Mouse (Mus musculus) megakaryocyte progenitor cell, adult 5-6 weeks (primary cell): ENCODE data around the gene Cflar. TPM values are rescaled to one million over a fixed set of nuclear protein-coding genes. Genes with fewer than 3 reads are reported as not detected.
"Not testable (repeated sequence)": the region's sequence is repeated elsewhere in the genome, so short reads cannot be mapped to it uniquely, and the experiment has no call there.

Experiments
- ATAC-seq: replicated peaks from 2 replicates; pipeline ENCODE4 v1.8.0; 2016; ENCODE audit warnings: mild to moderate bottlenecking, moderate TSS enrichment, inconsistent platforms; ENCODE audit not compliant: poor library complexity
- total RNA-seq, 2 experiments: library from RNA; stranded (forward) in 1 of 2; stranded (reverse) in 1 of 2; fragments of 157-497, 149-512 nt in 1 of 2; fragments of 200-1000 nt in 1 of 2; gene quantifications; 2 replicates each; pipeline versions ENCODE4 v1.2.3 to v1.2.4; 2015 to 2017

Gene Cflar
- total RNA-seq, 2 experiments from 2014 or later = 71.6 to 87.5 TPM

- ATAC-seq = peak; percentile 65
These were observed 62.0 kb downstream of the Cflar start for GRCm38 (mm10) chr1:58773280-58773679.

GRCm38 (mm10) chr1:58773905-58774304 is 62.6 kb downstream of the Cflar start:
- peak; percentile 55 for ATAC-seq

- no peak for ATAC-seq
These were observed 64.1 kb downstream of the Cflar start for GRCm38 (mm10) chr1:58775361-58775760.

- ATAC-seq = no peak
These were observed 66.3 kb downstream of the Cflar start for GRCm38 (mm10) chr1:58777583-58777982.

GRCm38 (mm10) chr1:58778226-58778625 is 66.9 kb downstream of the Cflar start:
- no peak for ATAC-seq

GRCm38 (mm10) chr1:58786276-58786675 is 75.0 kb downstream of the Cflar start:
- peak; percentile 73 for ATAC-seq

GRCm38 (mm10) chr1:58788410-58788809 is 77.1 kb downstream of the Cflar start:
- no peak for ATAC-seq

- ATAC-seq = no peak; the same call in 1 of the 2 replicates
These were observed 83.4 kb downstream of the Cflar start for GRCm38 (mm10) chr1:58794705-58795104.

- peak; percentile 94 for ATAC-seq
These were observed 84.2 kb downstream of the Cflar start, which contains the start of gene Casp8 for GRCm38 (mm10) chr1:58795291-58796058. Gene Casp8 (plus strand): TSS chr1:58795374.

GRCm38 (mm10) chr1:58796059-58796363 is 84.7 kb downstream of the Cflar start:
- no peak for ATAC-seq

- ATAC-seq = no peak
These were observed 85.5 kb downstream of the Cflar start for GRCm38 (mm10) chr1:58796853-58797252.

- peak; percentile 29 for ATAC-seq
These were observed 86.1 kb downstream of the Cflar start for GRCm38 (mm10) chr1:58797370-58797769.

GRCm38 (mm10) chr1:58798911-58799310 is 87.6 kb downstream of the Cflar start:
- no peak for ATAC-seq

GRCm38 (mm10) chr1:58800644-58801043 is 89.3 kb downstream of the Cflar start:
- not testable (repeated sequence) for ATAC-seq

GRCm38 (mm10) chr1:58801558-58802285 is 90.4 kb downstream of the Cflar start:
- ATAC-seq = no peak

- ATAC-seq = peak; percentile 93
These were observed 91.3 kb downstream of the Cflar start for GRCm38 (mm10) chr1:58802322-58803273.

- no peak for ATAC-seq
These were observed 92.2 kb downstream of the Cflar start for GRCm38 (mm10) chr1:58803531-58803930.

GRCm38 (mm10) chr1:58806651-58807050 is 95.3 kb downstream of the Cflar start:
- no peak for ATAC-seq
